Mouse (Mus musculus) testis, adult 2 months (tissue): ENCODE results near the gene Grifin.

Source experiments
- CTCF ChIP-seq: fragments of 200-500 bp; IDR thresholded peaks from 2 replicates; pipeline ENCODE4 v1.5.1; 2012; ENCODE audit warnings: low read depth, mild to moderate bottlenecking, inconsistent platforms, low read length, moderate library complexity; ENCODE audit not compliant: control insufficient read depth, insufficient read depth, insufficient replicate concordance
- POLR2A ChIP-seq: fragments of 200-500 bp; IDR thresholded peaks from 2 replicates; pipeline ENCODE4 v1.6.1; 2012; ENCODE audit warnings: low read depth, mild to moderate bottlenecking, inconsistent platforms, low read length, moderate library complexity; ENCODE audit not compliant: control insufficient read depth

- no peak for TF ChIP-seq CTCF
- TF ChIP-seq POLR2A = no peak
These were observed 6.3 kb upstream of the Grifin start for GRCm38 (mm10) chr5:140571201-140571600.
